Comparison of ENCODE assay signal across 22 mouse cellular contexts in genomic region chr6:51485646-51486045, GRCm38 (mm10). TPM values are rescaled to one million over a fixed set of nuclear protein-coding genes. Genes with fewer than 3 reads are reported as not detected.
DNase-seq lines count a peak whose midpoint lies in the region; ATAC-seq lines count a peak whose summit lies in the region.
"Had no signal": no experiment of that assay in that cellular context is flagged by ENCODE, and none has a peak within 500 bp of the region (broad histone marks: within the 10 kb centered on the region; RNA-seq: fewer than 3 reads in every experiment).

No protein-coding gene starts in this region.

- peaks cover 22% of the 10 kb centered on the region for H3K4me1 ChIP-seq in heart, embryonic 10.5 days
- no peaks in the 10 kb centered on the region; the same call in 1 of the 2 replicates for H3K4me1 ChIP-seq in midbrain, embryonic 10.5 days
- no peaks in the 10 kb centered on the region for H3K4me1 ChIP-seq in midbrain, embryonic 14.5 days (ENCODE audit: control insufficient read depth, insufficient read depth, low read length)
- H3K4me1 ChIP-seq: embryonic facial prominence, embryonic 12.5 days; hindbrain, embryonic 12.5 days; neural tube, embryonic 12.5 days had no signal

- H3K27me3 ChIP-seq in heart, embryonic 10.5 days (ENCODE audit: insufficient read depth, poor library complexity, severe bottlenecking) = no peaks in the 10 kb centered on the region
- H3K27me3 ChIP-seq in midbrain, embryonic 10.5 days (ENCODE audit: low read depth, poor library complexity, severe bottlenecking) = no peaks in the 10 kb centered on the region
- no peaks in the 10 kb centered on the region for H3K27me3 ChIP-seq in midbrain, embryonic 14.5 days (ENCODE audit: control insufficient read depth, insufficient read depth, low read length)
- H3K27me3 ChIP-seq: embryonic facial prominence, embryonic 12.5 days; hindbrain, embryonic 12.5 days; megakaryocyte, embryonic 14.5 days; neural tube, embryonic 12.5 days had no signal

- H3K4me2 ChIP-seq in midbrain, embryonic 14.5 days (ENCODE audit: low read length) = no peak overlapping the region
- H3K4me2 ChIP-seq: embryonic facial prominence, embryonic 12.5 days; hindbrain, embryonic 12.5 days; neural tube, embryonic 12.5 days had no signal

- WGBS in heart, embryonic 10.5 days = 45% methylated on average over 2 of the region's 2 CpGs
- WGBS in midbrain, embryonic 10.5 days = 61% methylated on average over 2 of the region's 2 CpGs
- 74% methylated on average over 2 of the region's 2 CpGs for WGBS in midbrain, embryonic 14.5 days

- H3K4me3 ChIP-seq in heart, embryonic 10.5 days = no peak overlapping the region
- H3K4me3 ChIP-seq in midbrain, embryonic 10.5 days = no peak overlapping the region
- H3K4me3 ChIP-seq in midbrain, embryonic 14.5 days (replicated peaks; ENCODE audit: low read depth, low read length) = no peak overlapping the region
- H3K4me3 ChIP-seq: embryonic facial prominence, embryonic 12.5 days; gastrocnemius, adult 2 months; hindbrain, embryonic 12.5 days; megakaryocyte, embryonic 14.5 days; neural tube, embryonic 12.5 days had no signal

- H3K27ac ChIP-seq in heart, embryonic 10.5 days = no peak overlapping the region
- no peak overlapping the region for H3K27ac ChIP-seq in midbrain, embryonic 10.5 days (replicated peaks)
- no peak overlapping the region for H3K27ac ChIP-seq in midbrain, embryonic 14.5 days (replicated peaks; ENCODE audit: low read depth, low read length)
- H3K27ac ChIP-seq: embryonic facial prominence, embryonic 12.5 days; gastrocnemius, adult 2 months; hindbrain, embryonic 12.5 days; neural tube, embryonic 12.5 days had no signal

- H3K9ac ChIP-seq in midbrain, embryonic 14.5 days (replicated peaks; ENCODE audit: low read length) = no peak overlapping the region
- H3K9ac ChIP-seq: embryonic facial prominence, embryonic 12.5 days; forebrain, postnatal 0 days; hindbrain, embryonic 12.5 days; neural tube, embryonic 12.5 days had no signal

- DNase-seq in heart, embryonic 10.5 days (ENCODE audit: low spot score) = peak; percentile 35
- DNase-seq in heart, adult 18-20 months = no peak
- DNase-seq in midbrain, embryonic 10.5 days (ENCODE audit: low spot score) = peak; percentile 7
- DNase-seq in midbrain, embryonic 14.5 days = no peak
- DNase-seq in R1 (ENCODE audit: low read depth, low spot score) = peak; percentile 86
- DNase-seq in kidney, adult 11 months = no peak
- DNase-seq: cerebellum, adult 8-10 months; forebrain, postnatal 0 days; gastrocnemius, adult 2 months; kidney, adult 8-10 months; kidney, postnatal 14 days; lung, postnatal 14 days; right cerebral cortex, adult 18-20 months; thymus, postnatal 14 days had no signal

- peaks cover 29% of the 10 kb centered on the region for H3K36me3 ChIP-seq in heart, embryonic 10.5 days
- H3K36me3 ChIP-seq in midbrain, embryonic 10.5 days = peaks cover 32% of the 10 kb centered on the region
- peaks cover 28% of the 10 kb centered on the region for H3K36me3 ChIP-seq in midbrain, embryonic 14.5 days (ENCODE audit: control insufficient read depth, insufficient read depth, low read length)

- H3K9me3 ChIP-seq in heart, embryonic 10.5 days = 0 out of 2 replicates have a peak, but pooled peaks cover 2% of the 10 kb centered on the region
- H3K9me3 ChIP-seq in midbrain, embryonic 10.5 days (replicated peaks) = no peaks in the 10 kb centered on the region; the same call in 1 of the 2 replicates
- H3K9me3 ChIP-seq in midbrain, embryonic 14.5 days (ENCODE audit: control insufficient read depth, low read length) = no peaks in the 10 kb centered on the region
- H3K9me3 ChIP-seq: embryonic facial prominence, embryonic 12.5 days; neural tube, embryonic 12.5 days had no signal

- ATAC-seq in midbrain, embryonic 14.5 days (ENCODE audit: low FRiP score, low TSS enrichment) = no peak
- peak; percentile 44; the same call in 1 of the 2 replicates for ATAC-seq in megakaryocyte progenitor cell, adult 5-6 weeks (replicated peaks; ENCODE audit: poor library complexity)
- no peak for ATAC-seq in erythroblast, adult 5-6 weeks (replicated peaks; ENCODE audit: low FRiP score, poor library complexity, severe bottlenecking)
- ATAC-seq: forebrain, postnatal 0 days; inflammation-experienced regulatory T-cells, adult 6 months had no signal

RNA-seq across cellular contexts. Expression of gene Cbx3, which starts 15.5 kb away (rescaled TPM):
- 382 and 501 TPM in 2 replicates for polyA plus RNA-seq in heart, embryonic 10.5 days (2016; fragmentation: Nextera tagmentation; extraction: Ambion mirVana)
- 10 to 100 TPM; 61.9 to 63.4 TPM for total RNA-seq in heart, adult 18-20 months (2021)
- 692 and 722 TPM in 2 replicates for polyA plus RNA-seq in midbrain, embryonic 10.5 days (2016; fragmentation: Nextera tagmentation; extraction: Ambion mirVana)
- polyA plus RNA-seq in midbrain, embryonic 14.5 days (2014; fragmentation: Nextera tagmentation; extraction: Ambion mirVana) = 518 and 525 TPM in 2 replicates
- 277 and 292 TPM in 2 replicates for total RNA-seq in megakaryocyte progenitor cell, adult 5-6 weeks (2015)
- 426 and 503 TPM in 2 replicates for total RNA-seq in megakaryocyte progenitor cell, adult 5-6 weeks (2017)
- 84.6 and 122 TPM in 2 replicates for total RNA-seq in erythroblast, adult 5-6 weeks (2015; ENCODE audit: low replicate concordance)
- 119 and 148 TPM in 2 replicates for total RNA-seq in erythroblast, adult 5-6 weeks (2017; ENCODE audit: low replicate concordance)

RNA-seq across cellular contexts. Expression of gene Hnrnpa2b1, which starts 16.0 kb away (rescaled TPM):
- polyA plus RNA-seq in heart, embryonic 10.5 days (2016; fragmentation: Nextera tagmentation; extraction: Ambion mirVana) = 1,335 and 1,445 TPM in 2 replicates
- 100 to 1,000 TPM; 437 to 447 TPM for total RNA-seq in heart, adult 18-20 months (2021)
- 2,311 and 2,476 TPM in 2 replicates for polyA plus RNA-seq in midbrain, embryonic 10.5 days (2016; fragmentation: Nextera tagmentation; extraction: Ambion mirVana)
- polyA plus RNA-seq in midbrain, embryonic 14.5 days (2014; fragmentation: Nextera tagmentation; extraction: Ambion mirVana) = 859 and 918 TPM in 2 replicates
- 1,568 and 1,722 TPM in 2 replicates for total RNA-seq in megakaryocyte progenitor cell, adult 5-6 weeks (2015)
- 1,303 and 1,754 TPM in 2 replicates for total RNA-seq in megakaryocyte progenitor cell, adult 5-6 weeks (2017)
- total RNA-seq in erythroblast, adult 5-6 weeks (2015; ENCODE audit: low replicate concordance) = 435 and 484 TPM in 2 replicates
- total RNA-seq in erythroblast, adult 5-6 weeks (2017; ENCODE audit: low replicate concordance) = 397 and 928 TPM in 2 replicates

RNA-seq across cellular contexts. Expression of gene Snx10, which starts 38.1 kb away (rescaled TPM):
- polyA plus RNA-seq in heart, embryonic 10.5 days (2016; fragmentation: Nextera tagmentation; extraction: Ambion mirVana) = 24.5 and 24.8 TPM in 2 replicates
- 10 to 100 TPM; 13.9 to 15.9 TPM for total RNA-seq in heart, adult 18-20 months (2021)
- 37.0 and 40.9 TPM in 2 replicates for polyA plus RNA-seq in midbrain, embryonic 10.5 days (2016; fragmentation: Nextera tagmentation; extraction: Ambion mirVana)
- 54.7 and 55.2 TPM in 2 replicates for polyA plus RNA-seq in midbrain, embryonic 14.5 days (2014; fragmentation: Nextera tagmentation; extraction: Ambion mirVana)
- total RNA-seq in megakaryocyte progenitor cell, adult 5-6 weeks (2015) = 66.9 and 67.8 TPM in 2 replicates
- total RNA-seq in megakaryocyte progenitor cell, adult 5-6 weeks (2017) = 54.1 and 55.1 TPM in 2 replicates
- total RNA-seq in erythroblast, adult 5-6 weeks (2015; ENCODE audit: low replicate concordance) = 17.8 and 21.7 TPM in 2 replicates
- total RNA-seq in erythroblast, adult 5-6 weeks (2017; ENCODE audit: low replicate concordance) = 14.5 and 15.3 TPM in 2 replicates

RNA-seq across cellular contexts. Expression of gene Nfe2l3, which starts 53.2 kb away (rescaled TPM):
- polyA plus RNA-seq in heart, embryonic 10.5 days (2016; fragmentation: Nextera tagmentation; extraction: Ambion mirVana) = 2.0 and 2.9 TPM in 2 replicates
- total RNA-seq in heart, adult 18-20 months (2021) = under 1 TPM in 1 of 2 experiments, not detected in 1; 0.18 TPM
- polyA plus RNA-seq in midbrain, embryonic 10.5 days (2016; fragmentation: Nextera tagmentation; extraction: Ambion mirVana) = 1.3 and 3.3 TPM in 2 replicates
- polyA plus RNA-seq in midbrain, embryonic 14.5 days (2014; fragmentation: Nextera tagmentation; extraction: Ambion mirVana) = 8.2 and 9.0 TPM in 2 replicates
- not detected in 2 replicates for total RNA-seq in megakaryocyte progenitor cell, adult 5-6 weeks (2015)
- total RNA-seq in megakaryocyte progenitor cell, adult 5-6 weeks (2017) = 0.30 TPM in 1 of 2 replicates, not detected in the other
- total RNA-seq in erythroblast, adult 5-6 weeks (2015; ENCODE audit: low replicate concordance) = 0.42 TPM in 1 of 2 replicates, not detected in the other
- total RNA-seq in erythroblast, adult 5-6 weeks (2017; ENCODE audit: low replicate concordance) = not detected in 2 replicates
- total RNA-seq: gastrocnemius, adult 2 months; granulocyte monocyte progenitor cell, adult 5-6 weeks had no signal

Comparison
In these comparisons a context has a peak if more than half of its experiments do, and no peak if none do; other contexts are left out.
1. DNase-seq: peak in heart, embryonic 10.5 days (single experiment), midbrain, embryonic 10.5 days (single experiment) and R1 (single experiment); none in heart, adult 18-20 months (0 of 2), midbrain, embryonic 14.5 days (single experiment) and kidney, adult 11 months (single experiment).